Mouse (Mus musculus) myocyte (in vitro differentiated cells): ENCODE results near the gene Fgf14.

Experiments used
- CEBPB ChIP-seq: IDR thresholded peaks from 2 replicates; pipeline ENCODE4 v1.6.1; 2011; ENCODE audit warnings: mild to moderate bottlenecking, moderate library complexity; ENCODE audit not compliant: poor library complexity, insufficient read depth, severe bottlenecking
- E2F4 ChIP-seq: IDR thresholded peaks from one replicate; pipeline ENCODE4 v1.6.1; 2011; ENCODE audit warnings: mild to moderate bottlenecking, control low read depth, moderate library complexity; ENCODE audit not compliant: insufficient read depth
- MAX ChIP-seq: IDR thresholded peaks from one replicate; pipeline ENCODE4 v1.6.1; 2011; ENCODE audit warnings: low read depth, mild to moderate bottlenecking, control low read depth
- MYOD1 ChIP-seq, 3 experiments: IDR thresholded peaks; one replicate each; pipeline ENCODE4 v1.6.1; 2011; ENCODE audit warnings: control low read depth in 2 of 3, low read depth in 2 of 3, mild to moderate bottlenecking in 2 of 3, moderate library complexity in 1 of 3; ENCODE audit not compliant: insufficient read length in 2 of 3, control insufficient read depth in 1 of 3
- MYOG ChIP-seq, 3 experiments: IDR thresholded peaks; one replicate each; pipeline ENCODE4 v1.6.1; 2011; ENCODE audit warnings: control low read depth in 2 of 3, low read depth in 2 of 3, mild to moderate bottlenecking in 2 of 3; ENCODE audit not compliant: insufficient read length in 2 of 3, control insufficient read depth in 1 of 3, insufficient read depth in 1 of 3
- POLR2A ChIP-seq: IDR thresholded peaks from one replicate; pipeline ENCODE4 v1.6.1; 2011; ENCODE audit warnings: low read depth, mild to moderate bottlenecking, control low read depth, moderate library complexity; ENCODE audit not compliant: insufficient read length
- POLR2AphosphoS2 ChIP-seq: IDR thresholded peaks from one replicate; pipeline ENCODE4 v1.6.1; 2011; ENCODE audit warnings: low read depth, control low read depth; ENCODE audit not compliant: insufficient read length
- SRF ChIP-seq: IDR thresholded peaks from one replicate; pipeline ENCODE4 v1.6.1; 2011; ENCODE audit warnings: low read depth; ENCODE audit not compliant: control insufficient read depth, insufficient read length
- TCF12 ChIP-seq: IDR thresholded peaks from one replicate; pipeline ENCODE4 v1.6.1; 2011; ENCODE audit warnings: mild to moderate bottlenecking, control low read depth; ENCODE audit not compliant: poor library complexity, insufficient read depth, severe bottlenecking
- TCF3 ChIP-seq: IDR thresholded peaks from one replicate; pipeline ENCODE4 v1.6.1; 2011; ENCODE audit warnings: low read depth, control low read depth; ENCODE audit not compliant: insufficient read length
- USF1 ChIP-seq: IDR thresholded peaks from one replicate; pipeline ENCODE4 v1.6.1; 2011; ENCODE audit warnings: low read depth, mild to moderate bottlenecking, control low read depth, moderate library complexity

- TF ChIP-seq POLR2A = no peak
- no peak for TF ChIP-seq MAX
- no peak for TF ChIP-seq MYOD1 (IDR thresholded peaks at IDR 0.05; ENCODE audit: control insufficient read depth in 1 of 3, insufficient read length in 2 of 3, low read depth in 2 of 3)
- TF ChIP-seq MYOG (IDR thresholded peaks at IDR 0.05; ENCODE audit: control insufficient read depth in 1 of 3, insufficient read depth in 1 of 3, insufficient read length in 2 of 3, low read depth in 2 of 3) = no peak
- TF ChIP-seq USF1 = no peak
- TF ChIP-seq CEBPB = no peak
- no peak for TF ChIP-seq POLR2AphosphoS2
- no peak for TF ChIP-seq E2F4
- no peak for TF ChIP-seq TCF3
- TF ChIP-seq TCF12 = no peak
- no peak for TF ChIP-seq SRF
Observed at GRCm38 (mm10) chr14:124027886-124028670, 648.8 kb downstream of the Fgf14 start.
